Mouse (Mus musculus) liver, adult 2 months (tissue): ENCODE measurements around the gene Srsf2.

Experiments
- CTCF ChIP-seq: fragments of 200-500 bp; IDR thresholded peaks from 2 replicates; pipeline ENCODE4 v1.5.1; 2011; ENCODE audit warnings: low read depth, low read length, control low read depth
- POLR2A ChIP-seq: fragments of 200-500 bp; IDR thresholded peaks from 2 replicates; pipeline ENCODE4 v1.6.1; 2011; ENCODE audit warnings: low read length, control low read depth; ENCODE audit not compliant: insufficient read depth; ENCODE audit errors: extremely low read depth

DNA sequence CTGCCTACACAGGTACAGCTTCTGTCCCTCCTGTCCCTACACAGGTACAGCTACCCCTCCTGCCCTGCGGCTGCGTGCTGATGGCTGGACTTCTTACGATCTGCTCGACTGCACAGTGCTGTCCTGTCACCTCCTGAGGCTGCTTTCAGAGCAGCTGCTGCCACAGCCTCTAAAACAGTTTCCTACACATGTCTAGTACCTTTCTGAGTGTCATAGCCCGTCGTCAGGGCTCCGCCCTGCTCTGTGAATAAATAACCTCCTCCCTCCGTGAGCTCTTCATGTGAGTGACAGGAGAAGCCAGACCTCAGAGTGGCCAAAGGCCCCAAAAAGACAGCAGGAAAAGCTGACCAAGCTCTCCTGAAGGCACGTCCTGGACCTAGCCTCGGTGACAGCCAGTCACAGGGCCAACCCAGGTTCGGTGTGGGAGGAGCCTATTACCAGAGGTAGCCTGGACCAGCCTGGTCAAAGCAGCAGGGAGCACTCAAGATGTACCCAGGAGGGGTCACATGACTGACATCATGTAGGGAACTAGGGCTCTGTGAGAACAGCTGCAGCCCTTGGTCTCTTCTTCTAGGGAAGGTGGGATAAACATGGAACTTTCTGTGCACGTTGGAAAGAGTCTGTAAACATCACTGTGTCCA is 13.2 kb upstream of the Srsf2 start:
- TF ChIP-seq POLR2A (no peak), CTCF (no peak)
